Comparison of ENCODE assay signal across 17 mouse cellular contexts in genomic region chr11:119630329-119630728, GRCm38 (mm10).
"Had no signal": no experiment of that assay in that cellular context is flagged by ENCODE, and none has a peak within 500 bp of the region (broad histone marks: within the 10 kb centered on the region; RNA-seq: fewer than 3 reads in every experiment).

No protein-coding gene starts in this region.

- H3K27me3 ChIP-seq: lung, embryonic 15.5 days; megakaryocyte, embryonic 14.5 days; midbrain, embryonic 13.5 days; midbrain, embryonic 15.5 days; neural tube, embryonic 13.5 days; stomach, embryonic 15.5 days had no signal

- H3K9ac ChIP-seq: liver, postnatal 0 days; lung, embryonic 15.5 days; midbrain, embryonic 13.5 days; midbrain, embryonic 15.5 days; neural tube, embryonic 13.5 days; stomach, embryonic 15.5 days had no signal

- ATAC-seq: liver, postnatal 0 days; midbrain, embryonic 13.5 days; midbrain, embryonic 15.5 days had no signal

- H3K9me3 ChIP-seq: lung, embryonic 15.5 days; megakaryocyte, embryonic 14.5 days; midbrain, embryonic 13.5 days; midbrain, embryonic 15.5 days; neural tube, embryonic 13.5 days; stomach, embryonic 15.5 days had no signal

- DNase-seq: liver, postnatal 0 days; lung, adult 2 months; lung, postnatal 14 days; lung, postnatal 36 days; right cerebral cortex, postnatal 14 days; thymus, adult 2 months; thymus, postnatal 25 days; thymus, postnatal 4 days had no signal

- H3K36me3 ChIP-seq: lung, embryonic 15.5 days; midbrain, embryonic 13.5 days; midbrain, embryonic 15.5 days; neural tube, embryonic 13.5 days; stomach, embryonic 15.5 days had no signal

- H3K4me3 ChIP-seq: lung, embryonic 15.5 days; megakaryocyte, embryonic 14.5 days; midbrain, embryonic 13.5 days; midbrain, embryonic 15.5 days; neural tube, embryonic 13.5 days; stomach, embryonic 15.5 days had no signal

- H3K27ac ChIP-seq: lung, embryonic 15.5 days; macrophage; midbrain, embryonic 15.5 days; neural tube, embryonic 13.5 days; stomach, embryonic 15.5 days; stomach, postnatal 0 days had no signal

- H3K4me2 ChIP-seq: lung, embryonic 15.5 days; midbrain, embryonic 11.5 days; midbrain, embryonic 13.5 days; midbrain, embryonic 15.5 days; neural tube, embryonic 13.5 days; stomach, embryonic 15.5 days had no signal
